Mouse (Mus musculus): ENCODE results near the gene Capzb.

- no peak for TF ChIP-seq GATA1 (IDR thresholded peaks at IDR 0.05; ENCODE audit: borderline replicate concordance, low read length)
- TF ChIP-seq FLI1 (IDR thresholded peaks at IDR 0.05; ENCODE audit: low read length), result no peak
Measured at GRCm38 (mm10) chr4:139271562-139271961, 78.9 kb downstream of the Capzb start.
